Mouse (Mus musculus) naive thymus-derived CD4-positive, alpha-beta T cell, adult 2 months (primary cell): Measurements from ENCODE around the gene Per3.

ENCODE experiments used
- DNase-seq: peaks from one replicate; pipeline ENCODE4 v3.0.0-alpha.2; 2011; ENCODE audit warnings: low read depth

Per3 gene

GRCm38 (mm10) chr4:150956369-150957105 is 87.9 kb downstream of the Per3 start:
- DNase-seq, result no peak
